Mouse (Mus musculus): ENCODE measurements at regions not wholly inside any gene's neighbourhood (a gene's known extent, or its start where the extent isn't known, plus 50 kb on each side); places are given as distances from the start of the nearest gene placed in this dataset.
A peak's percentile ranks its signal among the peaks of the same experiment; 100 is the strongest.

- Histone ChIP-seq H3K4me2 (no peak overlapping the region), H3K4me1 (ENCODE audit: insufficient read depth) (peaks cover 12% of the 10 kb centered on the region), H3K9me3 (ENCODE audit: low read depth, low read length) (no peaks in the 10 kb centered on the region), H3K27me3 (ENCODE audit: insufficient read depth, low read length) (no peaks in the 10 kb centered on the region), H3K36me3 (ENCODE audit: insufficient read depth) (no peaks in the 10 kb centered on the region), H3K4me3 (ENCODE audit: low read depth, low read length) (no peak overlapping the region), H3K9ac (no peak overlapping the region), H3K27ac (ENCODE audit: low read depth) (no peak overlapping the region)
- 74% methylated on average over 6 of the region's 6 CpGs for whole genome bisulfite sequencing
- TF ChIP-seq CTCF (IDR thresholded peaks at IDR 0.05; ENCODE audit: low read depth) = no peak
- no peak for DNase-seq
- ATAC-seq (ENCODE audit: insufficient read depth) = no peak
Measured at GRCm38 (mm10) chr14:25312814-25313426, 146.1 kb upstream of the Zmiz1 start.

- Histone ChIP-seq H3K4me3 (ENCODE audit: low read depth, low read length) (no peak overlapping the region), H3K27ac (ENCODE audit: low read depth) (no peak overlapping the region), H3K9ac (no peak overlapping the region), H3K4me1 (ENCODE audit: insufficient read depth) (peaks cover 21% of the 10 kb centered on the region), H3K9me3 (ENCODE audit: low read depth, low read length) (no peaks in the 10 kb centered on the region), H3K27me3 (ENCODE audit: insufficient read depth, low read length) (no peaks in the 10 kb centered on the region), H3K36me3 (ENCODE audit: insufficient read depth) (no peaks in the 10 kb centered on the region), H3K4me2 (no peak overlapping the region)
- TF ChIP-seq CTCF (IDR thresholded peaks at IDR 0.05; ENCODE audit: low read depth) = no peak
- DNase-seq (no peak), ATAC-seq (ENCODE audit: insufficient read depth) (no peak)
- WGBS = 66% methylated on average over 4 of the region's 4 CpGs
Measured at GRCm38 (mm10) chr14:25313693-25314240, 145.2 kb upstream of the Zmiz1 start.

- 88% methylated on average over 5 of the region's 5 CpGs for WGBS
- DNase-seq (no peak), ATAC-seq (ENCODE audit: insufficient read depth) (no peak)
- Histone ChIP-seq H3K27me3 (ENCODE audit: insufficient read depth, low read length) (no peaks in the 10 kb centered on the region), H3K4me1 (ENCODE audit: insufficient read depth) (peaks cover 19% of the 10 kb centered on the region), H3K27ac (ENCODE audit: low read depth) (no peak overlapping the region), H3K4me3 (ENCODE audit: low read depth, low read length) (no peak overlapping the region), H3K4me2 (no peak overlapping the region), H3K36me3 (ENCODE audit: insufficient read depth) (no peaks in the 10 kb centered on the region), H3K9ac (no peak overlapping the region), H3K9me3 (ENCODE audit: low read depth, low read length) (no peaks in the 10 kb centered on the region)
- no peak for TF ChIP-seq CTCF (IDR thresholded peaks at IDR 0.05; ENCODE audit: low read depth)
Measured at GRCm38 (mm10) chr14:25316491-25316890, 142.5 kb upstream of the Zmiz1 start.

- 11% methylated on average over 37 of the region's 37 CpGs for WGBS
- Histone ChIP-seq H3K4me2 (peak overlapping the region; percentile 53), H3K9ac (peak overlapping the region; percentile 55), H3K27ac (ENCODE audit: low read depth) (peak overlapping the region; percentile 88), H3K27me3 (ENCODE audit: insufficient read depth, low read length) (no peaks in the 10 kb centered on the region), H3K36me3 (ENCODE audit: insufficient read depth) (no peaks in the 10 kb centered on the region), H3K4me3 (ENCODE audit: low read depth, low read length) (0 out of 2 replicates have a peak overlapping the region, but pooled peaks have one; percentile 6), H3K4me1 (ENCODE audit: insufficient read depth) (peaks cover 15% of the 10 kb centered on the region; the same call in 1 of the 2 replicates), H3K9me3 (ENCODE audit: low read depth, low read length) (no peaks in the 10 kb centered on the region)
- ATAC-seq (ENCODE audit: insufficient read depth) (peak; percentile 82), DNase-seq (peak; percentile 87)
- TF ChIP-seq CTCF (IDR thresholded peaks at IDR 0.05; ENCODE audit: low read depth) = no peak
Measured at GRCm38 (mm10) chr14:25317680-25318471, 141.1 kb upstream of the Zmiz1 start.

GRCm38 (mm10) chr14:25318909-25319308, 140.1 kb upstream of the Zmiz1 start:
- Histone ChIP-seq H3K9ac (no peak overlapping the region), H3K27ac (ENCODE audit: low read depth) (peak overlapping the region; percentile 88; the same call in 1 of the 2 replicates), H3K4me3 (ENCODE audit: low read depth, low read length) (no peak overlapping the region), H3K36me3 (ENCODE audit: insufficient read depth) (no peaks in the 10 kb centered on the region), H3K9me3 (ENCODE audit: low read depth, low read length) (no peaks in the 10 kb centered on the region), H3K27me3 (ENCODE audit: insufficient read depth, low read length) (no peaks in the 10 kb centered on the region), H3K4me2 (no peak overlapping the region), H3K4me1 (ENCODE audit: insufficient read depth) (peaks cover 15% of the 10 kb centered on the region)
- DNase-seq (no peak), ATAC-seq (ENCODE audit: insufficient read depth) (no peak)
- no peak for TF ChIP-seq CTCF (IDR thresholded peaks at IDR 0.05; ENCODE audit: low read depth)
- 68% methylated on average over 12 of the region's 12 CpGs for WGBS

GRCm38 (mm10) chr14:25320141-25320540, 138.8 kb upstream of the Zmiz1 start:
- no peak for TF ChIP-seq CTCF (IDR thresholded peaks at IDR 0.05; ENCODE audit: low read depth)
- no peak overlapping the region for H3K4me2 ChIP-seq
- no peaks in the 10 kb centered on the region for H3K27me3 ChIP-seq (ENCODE audit: insufficient read depth, low read length)
- H3K4me3 ChIP-seq (ENCODE audit: low read depth, low read length) = no peak overlapping the region
- no peaks in the 10 kb centered on the region for H3K36me3 ChIP-seq (ENCODE audit: insufficient read depth)
- H3K9ac ChIP-seq = no peak overlapping the region
- no peak overlapping the region for H3K27ac ChIP-seq (ENCODE audit: low read depth)
- no peak for ATAC-seq (ENCODE audit: insufficient read depth)
- H3K4me1 ChIP-seq (ENCODE audit: insufficient read depth) = peaks cover 15% of the 10 kb centered on the region
- WGBS = 71% methylated on average over 4 of the region's 4 CpGs
- no peaks in the 10 kb centered on the region for H3K9me3 ChIP-seq (ENCODE audit: low read depth, low read length)
- no peak for DNase-seq

Measured in lung, embryonic 14.5 days (tissue).